Mouse (Mus musculus) hindbrain, embryonic 10.5 days (tissue): Measurements from ENCODE around the gene Dhx58. TPM values are rescaled to one million over a fixed set of nuclear protein-coding genes. Genes with fewer than 3 reads are reported as not detected.

ENCODE experiments used
- DNase-seq: peaks from one replicate; pipeline ENCODE4 v3.0.0-alpha.2; 2017; ENCODE audit warnings: low spot score
- H3K27ac ChIP-seq: fragments of 300-500 bp; sonication (generic); 2 replicates; pipeline ENCODE4 v1.5.1; 2016; ENCODE audit warnings: mild to moderate bottlenecking, moderate library complexity
- H3K27me3 ChIP-seq: fragments of 300-500 bp; sonication (generic); 2 replicates; pipeline ENCODE4 v1.6.1; 2016; ENCODE audit warnings: mild to moderate bottlenecking; ENCODE audit not compliant: poor library complexity, insufficient read depth, severe bottlenecking
- H3K36me3 ChIP-seq: fragments of 300-500 bp; sonication (generic); 2 replicates; pipeline ENCODE4 v1.6.1; 2016; ENCODE audit warnings: mild to moderate bottlenecking, moderate library complexity
- H3K4me1 ChIP-seq: fragments of 300-500 bp; sonication (generic); replicated peaks from 2 replicates; pipeline ENCODE4 v1.6.1; 2016; ENCODE audit warnings: mild to moderate bottlenecking
- H3K4me3 ChIP-seq: fragments of 300-500 bp; sonication (generic); 2 replicates; pipeline ENCODE4 v1.5.1; 2016; ENCODE audit warnings: mild to moderate bottlenecking, moderate library complexity
- H3K9me3 ChIP-seq: fragments of 300-500 bp; sonication (generic); 2 replicates; pipeline ENCODE4 v1.6.1; 2016; ENCODE audit warnings: mild to moderate bottlenecking, moderate library complexity
- WGBS: fragments of 180-500 bp; shearing (Covaris S2); methylation state at CpG from one replicate; pipeline ENCODE4 v1.1.7; 2016; 5-methylcytosine and 5-hydroxymethylcytosine counted together
- polyA plus RNA-seq: library from polyadenylated mRNA; unstranded; fragments of >200 nt; fragmentation: Nextera tagmentation; extraction: Ambion mirVana; gene quantifications from 2 replicates; pipeline ENCODE4 v1.2.1, GENCODE M21; 2016

The Dhx58 gene
- polyA plus RNA-seq, 1 experiment from 2014 or later: 1.9 TPM

DNA sequence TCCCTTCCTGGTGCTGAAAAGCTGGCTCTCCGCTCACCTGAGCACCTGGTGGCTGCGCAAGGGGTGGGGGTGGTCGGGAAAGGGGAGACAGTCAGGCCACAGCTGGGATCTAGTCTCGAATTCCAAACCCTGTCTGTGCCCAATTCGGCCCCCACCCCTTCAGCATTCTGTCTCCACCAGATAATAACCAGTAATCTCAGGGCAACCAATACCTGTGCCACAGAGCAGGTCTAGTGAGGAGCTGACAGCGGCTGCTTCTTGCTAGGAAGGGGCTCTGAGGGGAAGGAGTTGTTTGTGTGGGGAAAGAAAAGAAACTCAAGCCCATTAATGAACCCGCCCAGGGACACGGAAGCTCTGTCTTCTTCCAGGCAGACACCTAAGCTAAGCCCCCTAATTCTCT lies 52.9 kb downstream of the Dhx58 start:
- Histone ChIP-seq H3K9me3 (no peaks in the 10 kb centered on the region), H3K4me1 (peaks cover 11% of the 10 kb centered on the region), H3K4me3 (no peak overlapping the region), H3K27ac (no peak overlapping the region), H3K36me3 (no peaks in the 10 kb centered on the region), H3K27me3 (peaks cover 48% of the 10 kb centered on the region)
- DNase-seq: no peak
- WGBS: 20% methylated on average over 8 of the region's 8 CpGs

DNA sequence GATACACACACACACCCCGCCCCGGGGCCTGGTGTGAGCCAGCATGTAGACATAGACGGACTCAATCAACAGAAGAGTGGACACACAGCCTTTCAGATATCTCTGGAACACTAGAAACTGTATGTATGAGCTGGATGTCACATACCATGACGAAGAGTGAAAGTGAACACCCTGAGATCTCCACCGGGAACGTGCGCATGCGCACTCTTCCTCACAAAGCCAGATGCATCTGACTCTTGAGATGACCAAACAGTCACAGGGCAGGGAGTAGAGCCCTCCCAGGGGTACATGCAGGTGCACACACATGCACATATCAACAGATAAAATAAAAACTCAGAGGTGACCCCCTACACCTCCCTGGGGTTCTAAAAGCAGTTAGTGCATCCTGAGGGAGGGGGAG lies 55.7 kb downstream of the Dhx58 start:
- H3K27ac ChIP-seq: no peak overlapping the region
- H3K27me3 ChIP-seq: peaks cover 52% of the 10 kb centered on the region
- 89% methylated on average over 8 of the region's 8 CpGs for WGBS
- no peak for DNase-seq
- H3K4me1 ChIP-seq: 0 out of 2 replicates have a peak, but pooled peaks cover 8% of the 10 kb centered on the region
- H3K36me3 ChIP-seq: no peaks in the 10 kb centered on the region
- H3K9me3 ChIP-seq: no peaks in the 10 kb centered on the region
- no peak overlapping the region for H3K4me3 ChIP-seq

DNA sequence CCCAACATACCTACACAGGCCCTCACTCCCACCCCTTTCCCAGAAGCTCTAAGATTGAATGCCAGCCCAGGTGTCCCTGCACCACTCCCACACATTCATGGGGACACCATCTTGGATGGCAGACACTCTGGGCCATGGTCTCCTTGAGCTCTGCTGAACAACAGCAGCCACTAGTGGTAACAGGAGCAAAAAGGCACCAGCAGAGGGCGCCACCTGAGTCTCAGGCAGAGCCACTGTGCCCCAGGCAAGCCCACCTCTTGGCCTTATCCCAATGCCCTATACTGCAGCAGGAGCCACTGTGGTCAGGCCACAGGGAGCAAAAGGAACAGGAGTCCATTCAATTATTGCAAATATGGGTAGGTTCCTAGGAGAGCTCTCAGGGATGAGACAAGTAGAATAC lies 57.8 kb downstream of the Dhx58 start:
- Histone ChIP-seq H3K27ac (no peak overlapping the region), H3K36me3 (no peaks in the 10 kb centered on the region), H3K4me3 (no peak overlapping the region), H3K9me3 (no peaks in the 10 kb centered on the region), H3K27me3 (peaks cover 46% of the 10 kb centered on the region), H3K4me1 (0 out of 2 replicates have a peak, but pooled peaks cover 8% of the 10 kb centered on the region)
- WGBS: 21% methylated on average over 1 of the region's 1 CpGs
- peak; percentile 59 for DNase-seq

Other genes starting within 250 kb of the Dhx58 start
- 6.1 and 6.9 TPM in 2 replicates for gene Klhl11, start 231.5 kb downstream of the Dhx58 start, polyA plus RNA-seq
- gene Acly, start 176.3 kb downstream of the Dhx58 start, polyA plus RNA-seq: 356 and 388 TPM in 2 replicates
- gene Ttc25, start 158.7 kb downstream of the Dhx58 start, polyA plus RNA-seq: 3.2 and 3.3 TPM in 2 replicates
- gene Cnp, start 129.4 kb downstream of the Dhx58 start, polyA plus RNA-seq: 22.7 and 27.3 TPM in 2 replicates
- 95.9 and 119 TPM in 2 replicates for gene Nkiras2, start 85.0 kb downstream of the Dhx58 start, polyA plus RNA-seq
- gene Dnajc7, start 84.1 kb downstream of the Dhx58 start, polyA plus RNA-seq: 219 and 260 TPM in 2 replicates
- gene Zfp385c, start 11.8 kb downstream of the Dhx58 start, polyA plus RNA-seq: 0.26 and 0.68 TPM in 2 replicates
- gene Kat2a, start 8.2 kb upstream of the Dhx58 start, polyA plus RNA-seq: 70.8 and 71.3 TPM in 2 replicates
- gene Hspb9, start 9.6 kb upstream of the Dhx58 start, polyA plus RNA-seq: 0.25 and 0.35 TPM in 2 replicates
- gene Rab5c, start 33.9 kb upstream of the Dhx58 start, polyA plus RNA-seq: 16.8 and 37.2 TPM in 2 replicates
- 1.5 and 4.4 TPM in 2 replicates for gene Kcnh4, start 55.7 kb upstream of the Dhx58 start, polyA plus RNA-seq
- not detected in 2 replicates for gene Hcrt, start 58.7 kb upstream of the Dhx58 start, polyA plus RNA-seq
- 3.9 and 4.3 TPM in 2 replicates for gene Ghdc, start 66.7 kb upstream of the Dhx58 start, polyA plus RNA-seq
- 13.6 and 14.8 TPM in 2 replicates for gene Stat5b, start 146.5 kb upstream of the Dhx58 start, polyA plus RNA-seq
- 2.0 and 2.8 TPM in 2 replicates for gene Stat5a, start 155.1 kb upstream of the Dhx58 start, polyA plus RNA-seq
- 21.1 and 31.5 TPM in 2 replicates for gene Stat3, start 235.3 kb upstream of the Dhx58 start, polyA plus RNA-seq